In the genomic region with DNA sequence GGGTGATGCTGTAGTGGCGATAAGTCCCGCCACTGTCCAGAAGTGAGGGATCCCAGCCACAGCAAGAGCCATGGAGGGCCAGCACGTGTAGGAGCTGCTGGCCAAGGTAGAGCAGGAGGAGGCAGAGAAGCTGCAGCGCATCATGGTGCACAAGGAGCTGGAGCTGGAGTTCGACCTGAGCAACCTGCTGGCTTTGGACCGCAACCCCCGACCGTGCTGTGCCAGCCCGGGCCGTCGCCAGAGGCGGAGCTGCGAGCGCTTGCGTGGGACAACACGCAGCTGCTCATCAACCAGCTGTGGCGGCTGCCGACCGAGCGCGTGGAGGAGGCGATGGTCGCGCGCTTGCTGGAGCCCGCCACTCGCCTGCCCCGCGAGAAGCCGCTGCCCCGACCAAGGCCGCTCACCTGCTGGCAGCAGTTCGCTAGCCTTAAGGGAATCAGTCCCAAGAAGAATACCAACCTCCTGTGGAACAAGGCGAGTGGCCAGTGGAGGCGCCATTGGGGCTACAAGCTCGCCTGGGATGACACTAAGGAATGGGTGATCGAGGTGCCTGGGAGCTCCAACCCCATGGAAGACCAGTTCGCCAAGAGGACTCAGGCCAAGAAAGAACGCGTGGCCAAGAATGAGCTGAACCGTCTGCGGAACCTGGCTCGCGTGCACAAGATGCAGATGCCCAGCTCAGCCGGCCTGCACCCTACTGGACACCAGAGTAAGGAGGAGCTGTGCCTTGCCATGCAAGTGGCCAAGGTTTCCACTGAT, we compare ENCODE assay signal across 8 mouse cellular contexts. TPM values are rescaled to one million over a fixed set of nuclear protein-coding genes. Genes with fewer than 3 reads are reported as not detected.
DNase-seq lines count a peak whose midpoint lies in the region; ATAC-seq lines count a peak whose summit lies in the region.
"Not testable (repeated sequence)": the region's sequence is repeated elsewhere in the genome, so short reads cannot be mapped to it uniquely, and the experiment has no call there.
"Had no signal": no experiment of that assay in that cellular context is flagged by ENCODE, and none has a peak within 500 bp of the region (broad histone marks: within the 10 kb centered on the region; RNA-seq: fewer than 3 reads in every experiment).

No protein-coding gene starts in this region.

- WGBS in embryonic facial prominence, embryonic 14.5 days, result 27% methylated on average over 33 of the region's 45 CpGs
- 18% methylated on average over 45 of the region's 45 CpGs for WGBS in heart, embryonic 11.5 days (ENCODE audit: insufficient replicate concordance)
- WGBS in kidney, embryonic 14.5 days, result 24% methylated on average over 45 of the region's 45 CpGs
- WGBS in limb, embryonic 11.5 days, result 19% methylated on average over 42 of the region's 45 CpGs
- WGBS in midbrain, embryonic 12.5 days, result 18% methylated on average over 45 of the region's 45 CpGs

- peak overlapping the region; percentile 63 for H3K4me2 ChIP-seq in embryonic facial prominence, embryonic 14.5 days (ENCODE audit: low read depth, low read length)
- peak overlapping the region; percentile 76 for H3K4me2 ChIP-seq in heart, embryonic 11.5 days
- H3K4me2 ChIP-seq in kidney, embryonic 14.5 days (replicated peaks; ENCODE audit: low read depth, low read length), result peak overlapping the region; percentile 53
- H3K4me2 ChIP-seq in limb, embryonic 11.5 days (ENCODE audit: low read depth, severe bottlenecking), result peak overlapping the region; percentile 45
- H3K4me2 ChIP-seq in midbrain, embryonic 12.5 days (replicated peaks), result peak overlapping the region; percentile 66

- peak overlapping the region; percentile 30; the same call in 1 of the 2 replicates for H3K9ac ChIP-seq in embryonic facial prominence, embryonic 14.5 days (ENCODE audit: low read depth, low read length)
- H3K9ac ChIP-seq in heart, embryonic 11.5 days (ENCODE audit: low read depth, low read length), result peak overlapping the region; percentile 40; the same call in 1 of the 2 replicates
- H3K9ac ChIP-seq in kidney, embryonic 14.5 days (ENCODE audit: low read depth, low read length); limb, embryonic 11.5 days (ENCODE audit: low read length): not testable (repeated sequence)
- peak overlapping the region; percentile 43 for H3K9ac ChIP-seq in midbrain, embryonic 12.5 days (replicated peaks)

- not testable (repeated sequence) for H3K9me3 ChIP-seq in embryonic facial prominence, embryonic 14.5 days (ENCODE audit: control insufficient read depth, low read length); heart, embryonic 11.5 days (replicated peaks; ENCODE audit: control insufficient read depth, low read length); kidney, embryonic 14.5 days (ENCODE audit: control insufficient read depth, low read length); limb, embryonic 11.5 days (ENCODE audit: control insufficient read depth, low read length); midbrain, embryonic 12.5 days

- peak; percentile 22 for DNase-seq in embryonic facial prominence, embryonic 14.5 days (ENCODE audit: low spot score)
- peak; percentile 66 for DNase-seq in limb, embryonic 11.5 days (ENCODE audit: low spot score)
- DNase-seq in right cerebral cortex, postnatal 25 days, result peak; percentile 15

- H3K36me3 ChIP-seq in embryonic facial prominence, embryonic 14.5 days (ENCODE audit: control insufficient read depth, insufficient read depth, low read length); heart, embryonic 11.5 days (ENCODE audit: control insufficient read depth, insufficient read depth, low read length); kidney, embryonic 14.5 days (ENCODE audit: control insufficient read depth, insufficient read depth, low read length); limb, embryonic 11.5 days (ENCODE audit: control insufficient read depth, insufficient read depth, low read length); midbrain, embryonic 12.5 days: not testable (repeated sequence)

- H3K27me3 ChIP-seq in embryonic facial prominence, embryonic 14.5 days (replicated peaks; ENCODE audit: control insufficient read depth, insufficient read depth, low read length); heart, embryonic 11.5 days (ENCODE audit: control insufficient read depth, insufficient read depth, low read length); kidney, embryonic 14.5 days (ENCODE audit: control insufficient read depth, insufficient read depth, low read length); limb, embryonic 11.5 days (ENCODE audit: control insufficient read depth, insufficient read depth, low read length): not testable (repeated sequence)
- peaks cover 10% of the 10 kb centered on the region for H3K27me3 ChIP-seq in midbrain, embryonic 12.5 days

- not testable (repeated sequence) for H3K27ac ChIP-seq in embryonic facial prominence, embryonic 14.5 days (replicated peaks; ENCODE audit: low read depth, low read length); heart, embryonic 11.5 days (ENCODE audit: low read depth, low read length); kidney, embryonic 14.5 days (ENCODE audit: low read depth, low read length); limb, embryonic 11.5 days (replicated peaks; ENCODE audit: low read depth, low read length); midbrain, embryonic 12.5 days (replicated peaks)

- ATAC-seq in cerebellum, adult (ENCODE audit: insufficient number of reproducible peaks, low FRiP score, low TSS enrichment), result peak; percentile 95
- ATAC-seq in embryonic facial prominence, embryonic 14.5 days (ENCODE audit: low read depth), result peak; percentile 68
- ATAC-seq in heart, embryonic 11.5 days (replicated peaks; ENCODE audit: insufficient number of reproducible peaks, low FRiP score, low TSS enrichment), result peak; percentile 80
- ATAC-seq in kidney, embryonic 14.5 days (ENCODE audit: low FRiP score, low TSS enrichment), result peak; percentile 92
- ATAC-seq in limb, embryonic 11.5 days (ENCODE audit: insufficient number of reproducible peaks, low FRiP score, low TSS enrichment, low read depth), result peak; percentile 82
- peak; percentile 91 for ATAC-seq in midbrain, embryonic 12.5 days (ENCODE audit: low FRiP score, low read depth)

- peak overlapping the region; percentile 34 for H3K4me3 ChIP-seq in embryonic facial prominence, embryonic 14.5 days (ENCODE audit: low read depth, low read length)
- peak overlapping the region; percentile 41 for H3K4me3 ChIP-seq in heart, embryonic 11.5 days (ENCODE audit: low read depth, low read length)
- peak overlapping the region; percentile 35 for H3K4me3 ChIP-seq in kidney, embryonic 14.5 days (ENCODE audit: low read length)
- H3K4me3 ChIP-seq in limb, embryonic 11.5 days (ENCODE audit: low read depth, low read length), result peak overlapping the region; percentile 20
- peak overlapping the region; percentile 38 for H3K4me3 ChIP-seq in midbrain, embryonic 12.5 days

- not testable (repeated sequence) for H3K4me1 ChIP-seq in embryonic facial prominence, embryonic 14.5 days (ENCODE audit: control insufficient read depth, insufficient read depth, low read length); heart, embryonic 11.5 days (ENCODE audit: control insufficient read depth, insufficient read depth, low read length); kidney, embryonic 14.5 days (ENCODE audit: control insufficient read depth, insufficient read depth, low read length); limb, embryonic 11.5 days (ENCODE audit: control insufficient read depth, insufficient read depth, low read length); midbrain, embryonic 12.5 days

RNA-seq across cellular contexts. Expression of a gene that starts 2.5 kb away (rescaled TPM):
- 0.14 TPM in 1 of 2 replicates, not detected in the other for polyA plus RNA-seq in embryonic facial prominence, embryonic 14.5 days (2014; fragmentation: Nextera tagmentation; extraction: Ambion mirVana)
- 0.31 TPM in 1 of 2 replicates, not detected in the other for polyA plus RNA-seq in heart, embryonic 11.5 days (2014; fragmentation: Nextera tagmentation; extraction: Ambion mirVana)
- polyA plus RNA-seq in kidney, embryonic 14.5 days (2014; fragmentation: Nextera tagmentation; extraction: Ambion mirVana), result 0.20 TPM in 1 of 2 replicates, not detected in the other
- polyA plus RNA-seq in limb, embryonic 11.5 days (2014; fragmentation: Nextera tagmentation; extraction: Ambion mirVana), result not detected in 2 replicates
- 0.10 TPM in 1 of 2 replicates, not detected in the other for polyA plus RNA-seq in midbrain, embryonic 12.5 days (2016; fragmentation: Nextera tagmentation; extraction: Ambion mirVana)

RNA-seq across cellular contexts. Expression of a gene that starts 15.6 kb away (rescaled TPM):
- polyA plus RNA-seq in embryonic facial prominence, embryonic 14.5 days (2014; fragmentation: Nextera tagmentation; extraction: Ambion mirVana), result 0.17 TPM in 1 of 2 replicates, not detected in the other
- polyA plus RNA-seq in heart, embryonic 11.5 days (2014; fragmentation: Nextera tagmentation; extraction: Ambion mirVana), result not detected in 2 replicates
- polyA plus RNA-seq in kidney, embryonic 14.5 days (2014; fragmentation: Nextera tagmentation; extraction: Ambion mirVana), result not detected in 2 replicates
- 0.11 TPM in 1 of 2 replicates, not detected in the other for polyA plus RNA-seq in limb, embryonic 11.5 days (2014; fragmentation: Nextera tagmentation; extraction: Ambion mirVana)
- 0.09 TPM in 1 of 2 replicates, not detected in the other for polyA plus RNA-seq in midbrain, embryonic 12.5 days (2016; fragmentation: Nextera tagmentation; extraction: Ambion mirVana)
- polyA plus RNA-seq: thymus, postnatal 0 days had no signal

RNA-seq across cellular contexts. Expression of a gene that starts 18.7 kb away (rescaled TPM):
- 0.17 and 0.21 TPM in 2 replicates for polyA plus RNA-seq in embryonic facial prominence, embryonic 14.5 days (2014; fragmentation: Nextera tagmentation; extraction: Ambion mirVana)
- polyA plus RNA-seq in heart, embryonic 11.5 days (2014; fragmentation: Nextera tagmentation; extraction: Ambion mirVana), result 0.23 and 0.26 TPM in 2 replicates
- polyA plus RNA-seq in kidney, embryonic 14.5 days (2014; fragmentation: Nextera tagmentation; extraction: Ambion mirVana), result 0.07 and 0.23 TPM in 2 replicates
- polyA plus RNA-seq in limb, embryonic 11.5 days (2014; fragmentation: Nextera tagmentation; extraction: Ambion mirVana), result not detected in 2 replicates
- not detected in 2 replicates for polyA plus RNA-seq in midbrain, embryonic 12.5 days (2016; fragmentation: Nextera tagmentation; extraction: Ambion mirVana)
- polyA plus RNA-seq: thymus, postnatal 0 days had no signal

RNA-seq across cellular contexts. Expression of a gene that starts 32.2 kb away (rescaled TPM):
- 0.08 and 0.26 TPM in 2 replicates for polyA plus RNA-seq in embryonic facial prominence, embryonic 14.5 days (2014; fragmentation: Nextera tagmentation; extraction: Ambion mirVana)
- polyA plus RNA-seq in heart, embryonic 11.5 days (2014; fragmentation: Nextera tagmentation; extraction: Ambion mirVana), result not detected in 2 replicates
- 0.10 TPM in 1 of 2 replicates, not detected in the other for polyA plus RNA-seq in kidney, embryonic 14.5 days (2014; fragmentation: Nextera tagmentation; extraction: Ambion mirVana)
- polyA plus RNA-seq in limb, embryonic 11.5 days (2014; fragmentation: Nextera tagmentation; extraction: Ambion mirVana), result 0.07 TPM in 1 of 2 replicates, not detected in the other
- polyA plus RNA-seq in midbrain, embryonic 12.5 days (2016; fragmentation: Nextera tagmentation; extraction: Ambion mirVana), result 0.17 TPM in 1 of 2 replicates, not detected in the other
- polyA plus RNA-seq: thymus, postnatal 0 days had no signal

RNA-seq across cellular contexts. Expression of a gene that starts 34.7 kb away (rescaled TPM):
- polyA plus RNA-seq in embryonic facial prominence, embryonic 14.5 days (2014; fragmentation: Nextera tagmentation; extraction: Ambion mirVana), result 0.22 and 0.38 TPM in 2 replicates
- 0.16 and 0.27 TPM in 2 replicates for polyA plus RNA-seq in heart, embryonic 11.5 days (2014; fragmentation: Nextera tagmentation; extraction: Ambion mirVana)
- polyA plus RNA-seq in kidney, embryonic 14.5 days (2014; fragmentation: Nextera tagmentation; extraction: Ambion mirVana), result 0.09 TPM in 1 of 2 replicates, not detected in the other
- polyA plus RNA-seq in limb, embryonic 11.5 days (2014; fragmentation: Nextera tagmentation; extraction: Ambion mirVana), result not detected in 2 replicates
- polyA plus RNA-seq in midbrain, embryonic 12.5 days (2016; fragmentation: Nextera tagmentation; extraction: Ambion mirVana), result not detected in 2 replicates
- polyA plus RNA-seq: thymus, postnatal 0 days had no signal

Comparison
In these comparisons a context has a peak if more than half of its experiments do, and no peak if none do; other contexts are left out.
1. DNase-seq: peak in every context shown above with its lines; median percentile 66 in limb, embryonic 11.5 days; 22 in embryonic facial prominence, embryonic 14.5 days; 15 in right cerebral cortex, postnatal 25 days.